In the genomic region with DNA sequence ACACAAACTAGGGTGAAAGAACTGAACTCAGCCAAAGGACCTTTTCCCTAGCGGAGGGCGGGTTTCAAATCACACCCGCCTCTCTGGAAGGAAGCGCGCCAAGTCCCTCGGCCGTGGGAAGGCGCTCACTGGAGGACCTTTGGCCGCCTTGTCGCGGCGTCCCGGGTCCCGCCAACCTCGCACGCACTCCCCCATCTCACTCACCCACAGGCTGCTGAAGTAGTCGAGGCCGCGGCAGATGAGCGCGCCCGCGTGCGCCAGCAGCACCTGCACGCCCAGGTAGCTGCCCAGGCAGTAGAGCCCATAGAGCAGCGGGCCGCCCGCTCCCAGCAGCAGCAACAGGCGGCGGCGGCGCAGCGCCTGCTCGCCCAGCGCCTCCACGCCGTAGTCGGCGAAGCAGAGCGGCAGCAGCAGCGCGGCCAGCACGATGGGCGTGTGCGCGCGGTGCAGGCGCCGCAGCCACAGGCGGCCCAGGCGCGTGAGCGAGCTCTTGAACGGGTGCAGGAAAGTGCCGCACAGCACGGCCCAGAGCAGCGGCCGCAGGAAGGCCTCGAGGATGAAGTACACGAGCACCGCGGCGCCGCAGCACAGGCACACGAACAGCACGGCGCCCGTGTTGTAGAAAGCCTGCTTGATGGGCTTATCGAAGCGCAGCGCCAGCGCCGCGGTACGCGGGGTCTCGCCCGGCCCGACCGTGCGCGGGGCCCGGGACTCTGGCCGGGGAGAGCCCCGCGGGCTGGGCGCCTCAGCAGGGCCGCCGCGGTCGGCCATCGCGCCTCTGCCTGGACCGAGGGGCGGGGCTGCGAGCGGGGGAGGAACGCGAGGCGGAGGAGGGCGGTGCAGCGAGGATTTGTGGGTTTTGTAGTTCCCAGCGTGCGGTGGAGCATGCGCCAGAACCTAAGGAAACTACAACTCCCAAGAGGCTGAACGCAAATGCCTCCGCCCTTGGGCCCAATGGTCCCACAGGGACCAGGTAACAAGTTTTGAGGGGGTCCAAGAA, we compare ENCODE assay signal across 8 mouse cellular contexts. TPM values are rescaled to one million over a fixed set of nuclear protein-coding genes. Genes with fewer than 3 reads are reported as not detected.
A peak's percentile ranks its signal among the peaks of the same experiment; 100 is the strongest.
DNase-seq lines count a peak whose midpoint lies in the region; ATAC-seq and TF ChIP-seq lines count a peak whose summit lies in the region.

A gene (minus strand): TSS at position 797 of the 1,000 bp plus-strand sequence.

- DNase-seq in CH12.LX (ENCODE audit: extremely low read depth): peak; percentile 97
- peak; percentile 88 for DNase-seq in c-Kit-positive CD71-positive TER-119-negative erythroid progenitor cells, embryonic 14.5 days (ENCODE audit: low read depth)
- DNase-seq in forebrain, embryonic 11.5 days (ENCODE audit: low spot score): peak; percentile 97
- DNase-seq in kidney, postnatal 36 days: peak; percentile 97 to 98
- DNase-seq in telencephalon, adult 2 months (ENCODE audit: low read depth, low spot score): peak; percentile 95

- peaks cover 9 to 46% of the 10 kb centered on the region in 2 experiments for H3K4me1 ChIP-seq in CH12.LX (ENCODE audit: control insufficient read depth in 1 of 2, insufficient read depth in 2 of 2)
- H3K4me1 ChIP-seq in forebrain, embryonic 11.5 days (replicated peaks; ENCODE audit: control insufficient read depth, insufficient read depth, low read length): peaks cover 11% of the 10 kb centered on the region; the same call in 1 of the 2 replicates
- peaks cover 39% of the 10 kb centered on the region for H3K4me1 ChIP-seq in heart, embryonic 16.5 days (ENCODE audit: control insufficient read depth, insufficient read depth, low read length)
- H3K4me1 ChIP-seq in liver, embryonic 15.5 days (replicated peaks): peaks cover 31% of the 10 kb centered on the region
- peaks cover 25% of the 10 kb centered on the region for H3K4me1 ChIP-seq in neural tube, embryonic 12.5 days

- WGBS in forebrain, embryonic 11.5 days: under 1% methylated on average over 105 of the region's 107 CpGs
- WGBS in heart, embryonic 16.5 days: under 1% methylated on average over 107 of the region's 107 CpGs
- WGBS in liver, embryonic 15.5 days (ENCODE audit: insufficient replicate concordance): under 1% methylated on average over 107 of the region's 107 CpGs
- under 1% methylated on average over 107 of the region's 107 CpGs for WGBS in neural tube, embryonic 12.5 days

- peak within 1 kb of the TSS; percentile 72 to 94 (median 80) for H3K4me3 ChIP-seq in CH12.LX (replicated peaks in 1 of 3; ENCODE audit: low read depth in 2 of 3, low read length in 2 of 3, poor library complexity in 1 of 3)
- H3K4me3 ChIP-seq in forebrain, embryonic 11.5 days (ENCODE audit: low read depth, low read length): peak within 1 kb of the TSS; percentile 84
- peak within 1 kb of the TSS; percentile 96 for H3K4me3 ChIP-seq in heart, embryonic 16.5 days (ENCODE audit: low read length)
- H3K4me3 ChIP-seq in liver, embryonic 15.5 days (replicated peaks): peak within 1 kb of the TSS; percentile 83
- peak within 1 kb of the TSS; percentile 86 for H3K4me3 ChIP-seq in neural tube, embryonic 12.5 days

- TF ChIP-seq EP300 in CH12.LX (IDR thresholded peaks at IDR 0.05; ENCODE audit: low read length): no peak

- no peak for TF ChIP-seq RAD21 in CH12.LX (IDR thresholded peaks at IDR 0.05; ENCODE audit: low read depth, low read length)

- in situ Hi-C loops in CH12.LX (cut with MboI; ENCODE audit: low pct_ligation_motif_present, low pct_unique_long_range_greater_than_20kb, low sequenced_read_pairs): no loop called here

- H3K27me3 ChIP-seq in CH12.LX (replicated peaks): no peaks in the 10 kb centered on the region
- no peaks in the 10 kb centered on the region for H3K27me3 ChIP-seq in forebrain, embryonic 11.5 days (ENCODE audit: control insufficient read depth, insufficient read depth, low read length)
- no peaks in the 10 kb centered on the region for H3K27me3 ChIP-seq in heart, embryonic 16.5 days (ENCODE audit: control insufficient read depth, insufficient read depth, low read length)
- H3K27me3 ChIP-seq in liver, embryonic 15.5 days: no peaks in the 10 kb centered on the region
- H3K27me3 ChIP-seq in neural tube, embryonic 12.5 days (replicated peaks): no peaks in the 10 kb centered on the region

- peak; percentile 77 for TF ChIP-seq POLR2A in CH12.LX (IDR thresholded peaks at IDR 0.05; ENCODE audit: low read depth, low read length)

- H3K9ac ChIP-seq in CH12.LX (ENCODE audit: insufficient read depth, low read depth): peak within 1 kb of the TSS; percentile 75
- H3K9ac ChIP-seq in forebrain, embryonic 11.5 days (ENCODE audit: low read length): peak within 1 kb of the TSS; percentile 86
- peak within 1 kb of the TSS; percentile 96 for H3K9ac ChIP-seq in heart, embryonic 16.5 days (ENCODE audit: low read length)
- H3K9ac ChIP-seq in liver, embryonic 15.5 days: peak within 1 kb of the TSS; percentile 75
- peak within 1 kb of the TSS; percentile 83 for H3K9ac ChIP-seq in neural tube, embryonic 12.5 days

- peaks cover 10% of the 10 kb centered on the region for H3K79me2 ChIP-seq in CH12.LX (replicated peaks; ENCODE audit: control insufficient read depth, extremely low read depth, insufficient read depth, poor library complexity, severe bottlenecking)

- dilution Hi-C loops in CH12.LX (cut with MboI; ENCODE audit: extremely low pct_ligation_motif_present, extremely low pct_unique_long_range_greater_than_20kb, low sequenced_read_pairs): no loop called here

- H3K4me2 ChIP-seq in CH12.LX (ENCODE audit: insufficient read depth, low read depth, poor library complexity, severe bottlenecking): peak within 1 kb of the TSS; percentile 77; the same call in 1 of the 2 replicates
- H3K4me2 ChIP-seq in forebrain, embryonic 11.5 days (ENCODE audit: low read depth, low read length, severe bottlenecking): peak within 1 kb of the TSS; percentile 84
- peak within 1 kb of the TSS; percentile 81 for H3K4me2 ChIP-seq in heart, embryonic 16.5 days (ENCODE audit: low read depth, low read length)
- H3K4me2 ChIP-seq in liver, embryonic 15.5 days: peak within 1 kb of the TSS; percentile 99
- H3K4me2 ChIP-seq in neural tube, embryonic 12.5 days (replicated peaks): peak within 1 kb of the TSS; percentile 96

- TF ChIP-seq CTCF in CH12.LX (conservative IDR thresholded peaks at IDR 0.05 in 1 of 2, IDR thresholded peaks at IDR 0.05 in 1 of 2; ENCODE audit: low read depth in 2 of 2, low read length in 2 of 2): no peak

- peak; percentile 98 for ATAC-seq in forebrain, embryonic 11.5 days (replicated peaks; ENCODE audit: low FRiP score)
- peak; percentile 93 for ATAC-seq in heart, embryonic 16.5 days (replicated peaks; ENCODE audit: extremely low read depth, insufficient read depth, low FRiP score)
- peak; percentile 95 for ATAC-seq in liver, embryonic 15.5 days (ENCODE audit: insufficient read depth)
- peak; percentile 98 for ATAC-seq in neural tube, embryonic 12.5 days (ENCODE audit: low FRiP score, low read depth)

- peaks cover 0 to 12% of the 10 kb centered on the region in 2 experiments for H3K36me3 ChIP-seq in CH12.LX (replicated peaks in 1 of 2; ENCODE audit: control insufficient read depth in 1 of 2, insufficient read depth in 1 of 2, low read length in 1 of 2)
- no peaks in the 10 kb centered on the region for H3K36me3 ChIP-seq in forebrain, embryonic 11.5 days (ENCODE audit: control insufficient read depth, insufficient read depth, low read length)
- H3K36me3 ChIP-seq in heart, embryonic 16.5 days (ENCODE audit: control insufficient read depth, insufficient read depth): no peaks in the 10 kb centered on the region
- H3K36me3 ChIP-seq in liver, embryonic 15.5 days (replicated peaks): no peaks in the 10 kb centered on the region
- H3K36me3 ChIP-seq in neural tube, embryonic 12.5 days: no peaks in the 10 kb centered on the region

- H3K9me3 ChIP-seq in CH12.LX (replicated peaks; ENCODE audit: low read length): no peaks in the 10 kb centered on the region
- H3K9me3 ChIP-seq in forebrain, embryonic 11.5 days (ENCODE audit: control insufficient read depth, low read length): no peaks in the 10 kb centered on the region
- no peaks in the 10 kb centered on the region for H3K9me3 ChIP-seq in heart, embryonic 16.5 days (replicated peaks; ENCODE audit: control insufficient read depth, low read length)
- H3K9me3 ChIP-seq in liver, embryonic 15.5 days (replicated peaks): no peaks in the 10 kb centered on the region
- no peaks in the 10 kb centered on the region for H3K9me3 ChIP-seq in neural tube, embryonic 12.5 days

- peak within 1 kb of the TSS; percentile 21; the same call in 1 of the 2 replicates for H3K27ac ChIP-seq in CH12.LX (ENCODE audit: insufficient read depth, low read depth)
- H3K27ac ChIP-seq in forebrain, embryonic 11.5 days (ENCODE audit: low read depth, low read length): peak within 1 kb of the TSS; percentile 73; the same call in 1 of the 2 replicates
- H3K27ac ChIP-seq in heart, embryonic 16.5 days (ENCODE audit: low read length): peak within 1 kb of the TSS; percentile 94
- peak within 1 kb of the TSS; percentile 86 for H3K27ac ChIP-seq in liver, embryonic 15.5 days (replicated peaks)
- peak within 1 kb of the TSS; percentile 77 for H3K27ac ChIP-seq in neural tube, embryonic 12.5 days

TF ChIP-seq in CH12.LX, 34 proteins besides CTCF, POLR2A, EP300 and RAD21 (continues in another document):
- peak; percentile 85 for TF ChIP-seq MXI1 (IDR thresholded peaks at IDR 0.05; ENCODE audit: low read depth, low read length)
- TF ChIP-seq E2F4 (IDR thresholded peaks at IDR 0.05; ENCODE audit: insufficient replicate concordance, low read depth, low read length): no peak
- peak; percentile 87 for TF ChIP-seq NELFE (IDR thresholded peaks at IDR 0.05; ENCODE audit: low read depth, low read length)
- no peak for TF ChIP-seq MAFK (IDR thresholded peaks at IDR 0.05; ENCODE audit: insufficient replicate concordance, low read length)
- TF ChIP-seq ZC3H11A (IDR thresholded peaks at IDR 0.05; ENCODE audit: low read depth, low read length): no peak
- peak; percentile 71 for TF ChIP-seq SIN3A (IDR thresholded peaks at IDR 0.05; ENCODE audit: low read length)
- TF ChIP-seq CHD1 (IDR thresholded peaks at IDR 0.05; ENCODE audit: low read depth, low read length): peak; percentile 26; the same call in 1 of the 2 replicates
- TF ChIP-seq ZMIZ1 (IDR thresholded peaks at IDR 0.05; ENCODE audit: low read depth, low read length): peak; percentile 72
- TF ChIP-seq ZKSCAN1 (IDR thresholded peaks at IDR 0.05; ENCODE audit: borderline replicate concordance, low read depth, low read length): no peak
- TF ChIP-seq NRF1 (IDR thresholded peaks at IDR 0.05; ENCODE audit: low read depth, low read length): peak; percentile 82
- TF ChIP-seq TCF12 (IDR thresholded peaks at IDR 0.05; ENCODE audit: low read depth, low read length): peak; percentile 78

RNA-seq across cellular contexts. Expression of the gene that starts here (rescaled TPM):
- total RNA-seq in CH12.LX (2012; rRNA removed) (8.4 and 9.0 TPM in 2 replicates), CH12.LX (2014; rRNA removed) (4.0 and 4.4 TPM in 2 replicates)
- polyA plus RNA-seq in CH12.LX (2012; ENCODE audit: insufficient read length, low read depth): 4.7 and 5.6 TPM in 2 replicates
- 9.5 and 12.7 TPM in 2 replicates for polyA plus RNA-seq in forebrain, embryonic 11.5 days (2014; fragmentation: Nextera tagmentation; extraction: Ambion mirVana)
- polyA plus RNA-seq in heart, embryonic 16.5 days (2015; fragmentation: Nextera tagmentation; extraction: Ambion mirVana): 17.3 and 23.4 TPM in 2 replicates
- polyA plus RNA-seq in liver, embryonic 15.5 days (2015; fragmentation: Nextera tagmentation; extraction: Ambion mirVana): 2.8 and 3.1 TPM in 2 replicates
- 11.1 and 11.2 TPM in 2 replicates for polyA plus RNA-seq in neural tube, embryonic 12.5 days (2016; fragmentation: Nextera tagmentation; extraction: Ambion mirVana)

Comparison
In these comparisons a context has a peak if more than half of its experiments do, and no peak if none do; other contexts are left out.
1. Peak in every context shown above with its lines: DNase-seq, ATAC-seq, H3K4me3 ChIP-seq and H3K27ac ChIP-seq.
2. H3K27ac ChIP-seq: peak in every context shown above with its lines; median percentile 94 in heart, embryonic 16.5 days; 86 in liver, embryonic 15.5 days; 77 in neural tube, embryonic 12.5 days; 73 in forebrain, embryonic 11.5 days; 21 in CH12.LX.